Mouse (Mus musculus): ENCODE results near the gene Tmem179.

Gene Tmem179

DNA sequence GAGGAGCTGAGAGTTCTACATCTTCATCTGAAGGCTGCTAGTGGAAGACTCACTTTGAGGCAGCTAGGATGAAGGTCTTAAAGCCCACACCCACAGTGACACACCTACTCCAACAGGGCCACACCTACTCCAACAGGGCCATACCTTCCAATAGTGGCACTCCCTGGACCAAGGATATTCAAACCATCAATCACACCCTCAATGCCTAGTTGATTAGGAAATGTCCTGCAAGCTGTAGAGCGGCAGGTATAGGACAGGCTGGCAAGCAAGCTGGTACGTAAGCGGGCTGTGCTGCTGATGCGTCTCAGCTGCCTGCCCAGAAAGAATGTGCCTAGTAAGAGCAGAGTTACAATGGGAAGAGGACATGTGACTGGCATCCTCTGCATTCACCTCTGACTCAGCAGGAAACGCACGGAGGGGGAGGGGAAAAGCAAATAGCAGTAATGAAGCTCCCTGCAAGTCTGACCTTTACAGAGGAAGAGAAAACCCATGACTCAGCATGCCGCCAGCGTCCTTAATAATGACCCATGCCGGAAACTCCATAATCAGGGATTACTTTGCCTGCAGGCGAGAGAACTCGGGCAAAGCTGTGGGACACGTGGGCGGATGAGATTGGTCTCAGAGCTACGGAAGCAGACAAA is at the start of gene Tmem179:
TSS of gene Tmem179 (minus strand) at position 51 of the 641 bp plus-strand sequence.
- peak; percentile 49 to 50 for DNase-seq

- DNase-seq: no peak
Observed at GRCm38 (mm10) chr12:112563011-112563410, 46.5 kb upstream of the Tmem179 start.

GRCm38 (mm10) chr12:112562462-112562861 is 45.9 kb upstream of the Tmem179 start:
- no peak for DNase-seq

DNA sequence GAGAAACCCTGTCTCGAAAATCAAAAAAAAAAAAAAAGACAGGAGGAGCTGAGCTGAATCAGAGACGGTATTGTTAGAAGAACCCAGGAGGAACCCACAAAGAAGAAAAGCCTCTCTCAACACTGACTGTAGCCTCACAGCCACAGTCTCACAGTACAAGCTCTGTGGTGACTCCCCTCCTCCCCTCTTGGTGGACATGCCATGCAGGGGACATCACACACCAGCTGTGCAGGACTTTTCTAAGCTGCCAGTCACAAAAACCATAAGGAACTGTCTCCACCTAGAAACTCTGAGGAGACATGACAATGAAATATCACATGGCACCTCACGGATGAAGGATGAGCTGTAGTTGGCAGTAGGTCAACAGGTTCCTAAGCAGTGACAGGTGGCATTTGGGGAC is 44.6 kb upstream of the Tmem179 start:
- no peak for DNase-seq

GRCm38 (mm10) chr12:112560176-112560797 is 43.7 kb upstream of the Tmem179 start:
- peak in 1 of 2 experiments; percentile 32 for DNase-seq

DNA sequence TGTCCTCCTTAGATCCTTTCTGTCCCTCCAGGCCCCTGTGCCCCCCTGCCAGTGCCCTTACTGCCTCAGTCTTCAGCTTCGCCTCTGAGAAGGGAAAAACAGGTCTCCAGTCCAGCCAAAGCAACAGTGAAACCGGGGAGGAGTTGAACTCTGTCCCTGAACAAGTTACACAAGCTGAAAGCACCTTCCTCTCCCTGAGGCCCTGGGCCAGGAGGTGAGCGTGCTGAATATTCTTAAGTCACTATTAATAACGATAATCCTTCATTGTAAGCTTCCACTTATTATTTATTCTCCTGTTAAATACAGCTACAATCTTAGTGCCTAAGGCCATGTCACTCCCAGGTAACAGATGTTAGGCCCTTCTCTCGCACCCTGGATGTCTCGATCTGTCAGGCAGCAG is 43.1 kb upstream of the Tmem179 start:
- no peak for DNase-seq

DNA sequence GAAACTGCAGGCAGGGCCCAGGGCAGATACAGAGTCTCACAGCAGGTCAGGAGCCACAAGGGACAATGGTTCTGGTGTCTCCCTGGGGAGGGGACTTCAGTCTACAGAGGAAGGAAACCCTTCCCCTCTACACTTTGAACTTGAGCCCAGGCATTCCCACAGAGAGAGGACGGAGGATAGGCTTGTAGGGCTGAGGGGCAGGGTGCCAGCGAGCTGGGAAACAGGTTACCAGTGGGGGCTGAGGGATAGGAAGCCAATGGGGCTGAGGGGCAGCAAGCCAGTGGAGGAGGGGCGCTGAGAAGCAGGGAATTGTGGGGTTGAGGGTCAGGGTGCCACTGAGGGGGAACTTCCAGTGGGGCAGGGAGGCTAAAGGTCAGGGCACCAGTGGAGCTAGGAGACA is 42.7 kb upstream of the Tmem179 start:
- DNase-seq: no peak

DNA sequence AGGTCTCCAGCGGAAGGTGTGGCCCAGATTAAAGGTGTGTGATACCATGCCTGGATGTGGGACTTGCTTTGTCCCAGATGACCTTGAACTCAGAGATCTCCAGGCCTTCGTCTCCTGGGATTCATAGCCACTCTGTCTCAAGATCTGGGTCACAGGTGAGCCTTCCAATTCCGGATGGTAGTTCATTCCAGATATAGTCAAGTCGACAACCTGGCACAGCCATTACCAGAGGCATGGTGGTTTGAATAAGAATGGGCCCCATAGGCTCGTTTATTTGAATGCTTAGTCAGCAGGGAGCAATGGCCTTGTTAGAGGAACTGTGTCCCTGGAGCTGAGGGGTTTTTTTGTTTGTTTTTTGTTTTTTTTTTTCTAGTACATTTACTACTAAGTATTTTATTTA is 40.7 kb upstream of the Tmem179 start:
- DNase-seq: no peak

DNA sequence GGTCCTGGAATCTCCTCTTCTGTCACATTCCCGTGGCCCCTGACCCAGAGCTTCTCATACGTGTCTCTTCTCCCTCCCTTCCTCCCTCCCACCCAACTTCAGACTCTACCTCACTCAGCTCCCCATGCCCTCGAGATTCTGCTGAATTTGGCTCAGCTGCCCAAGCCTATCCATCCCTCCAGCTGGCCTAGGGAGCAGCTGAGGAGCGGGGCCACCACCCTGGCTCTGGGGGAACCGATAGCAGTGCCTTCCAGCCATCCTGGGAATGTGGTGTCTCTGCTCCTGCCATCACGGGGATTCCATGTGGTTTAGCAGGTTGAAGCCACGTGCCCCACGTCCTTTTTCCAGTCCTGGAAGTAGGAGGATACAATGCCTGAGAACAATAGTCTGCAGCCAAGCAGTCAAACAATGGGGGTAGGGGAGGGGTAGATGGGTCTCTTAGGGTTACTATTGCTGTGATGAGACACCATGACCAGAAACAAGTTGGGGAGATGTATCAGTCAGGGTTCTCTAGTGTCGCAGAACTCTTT is 40.0 kb upstream of the Tmem179 start:
- no peak for DNase-seq

DNA sequence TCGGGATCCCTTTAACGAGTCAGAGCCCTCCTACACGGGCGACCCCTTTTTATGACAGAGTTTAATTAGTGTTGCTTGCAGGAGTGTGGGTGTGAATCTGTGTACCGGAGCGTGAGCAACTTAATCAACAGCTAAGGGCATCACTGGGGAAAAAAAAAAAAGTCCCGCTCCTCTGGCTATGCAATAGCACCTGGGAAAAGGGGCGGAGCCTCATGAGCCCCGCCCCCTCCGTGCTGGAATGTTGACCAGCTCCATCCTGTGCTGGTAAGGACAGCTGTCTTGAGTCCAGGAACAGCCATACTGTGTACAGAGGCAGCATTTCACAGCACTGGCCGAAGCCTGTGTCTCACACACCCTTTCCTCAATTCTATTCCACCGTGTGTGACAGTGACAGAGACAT is 38.4 kb upstream of the Tmem179 start:
- peak; percentile 43 to 60 for DNase-seq

DNA sequence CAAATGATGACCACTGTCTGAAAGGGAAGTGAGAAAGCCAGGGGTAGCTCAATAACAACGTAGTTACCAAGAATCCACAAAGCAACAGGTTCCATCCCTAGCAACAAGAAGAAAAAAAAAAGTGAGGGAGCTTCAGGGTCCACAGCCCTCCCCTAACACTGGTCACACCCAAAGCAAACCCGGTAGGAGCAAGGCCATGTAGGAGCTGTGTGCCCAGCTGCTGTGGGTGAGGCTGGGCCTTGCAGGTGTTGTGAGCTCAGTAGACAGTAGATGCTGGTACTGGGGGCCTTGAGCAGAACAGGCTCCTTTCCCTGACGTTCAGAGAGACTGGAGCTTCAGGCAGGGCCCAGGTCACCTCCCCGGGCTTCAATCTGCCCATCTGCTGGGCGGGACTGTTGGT is 36.0 kb upstream of the Tmem179 start:
- no peak for DNase-seq

GRCm38 (mm10) chr12:112551861-112552375 is 35.4 kb upstream of the Tmem179 start:
- peak; percentile 80 to 91 for DNase-seq

DNA sequence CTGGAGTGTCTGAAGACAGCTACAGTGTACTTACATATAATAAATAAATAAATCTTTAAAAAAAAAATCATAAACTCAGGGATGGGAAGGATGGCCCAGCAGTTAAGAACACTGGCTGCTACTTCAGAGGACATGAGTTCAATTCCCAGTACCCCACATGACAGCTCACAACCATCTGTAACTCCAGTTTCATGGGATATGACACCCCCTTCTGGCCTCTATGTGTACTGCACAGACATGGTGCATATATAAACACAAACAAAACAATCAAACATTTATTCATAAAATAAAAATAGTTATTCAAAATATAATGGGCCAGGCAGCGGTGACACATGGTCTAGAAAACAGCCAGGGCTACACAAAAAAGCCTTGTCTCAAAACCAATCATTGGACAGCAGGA is 32.7 kb upstream of the Tmem179 start:
- DNase-seq: no peak

- DNase-seq: no peak
Observed at GRCm38 (mm10) chr12:112546110-112546509, 29.6 kb upstream of the Tmem179 start.

- no peak for DNase-seq
Observed at GRCm38 (mm10) chr12:112544946-112545701, 28.6 kb upstream of the Tmem179 start.

DNA sequence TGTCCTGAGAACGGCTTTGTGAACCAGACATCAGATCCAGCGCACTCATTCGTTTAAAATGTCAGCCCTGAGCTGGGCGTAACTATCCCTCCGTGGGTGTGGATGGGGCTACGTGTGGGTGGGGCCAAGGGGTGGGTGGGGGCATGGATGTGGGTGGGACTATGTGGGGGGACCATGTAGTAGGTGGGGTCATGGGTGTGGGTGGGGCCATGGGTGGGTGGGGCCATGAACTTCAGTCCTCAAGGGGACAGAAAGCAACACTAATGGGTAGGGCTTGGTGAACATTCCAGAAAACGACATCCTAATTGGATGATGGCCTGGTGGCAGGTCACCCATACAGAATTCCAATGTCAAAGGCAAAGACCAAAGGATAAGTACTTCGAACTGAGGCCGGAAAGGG is 27.4 kb upstream of the Tmem179 start:
- no peak for DNase-seq

GRCm38 (mm10) chr12:112542920-112543300 is 26.4 kb upstream of the Tmem179 start:
- peak; percentile 80 to 88 for DNase-seq

DNA sequence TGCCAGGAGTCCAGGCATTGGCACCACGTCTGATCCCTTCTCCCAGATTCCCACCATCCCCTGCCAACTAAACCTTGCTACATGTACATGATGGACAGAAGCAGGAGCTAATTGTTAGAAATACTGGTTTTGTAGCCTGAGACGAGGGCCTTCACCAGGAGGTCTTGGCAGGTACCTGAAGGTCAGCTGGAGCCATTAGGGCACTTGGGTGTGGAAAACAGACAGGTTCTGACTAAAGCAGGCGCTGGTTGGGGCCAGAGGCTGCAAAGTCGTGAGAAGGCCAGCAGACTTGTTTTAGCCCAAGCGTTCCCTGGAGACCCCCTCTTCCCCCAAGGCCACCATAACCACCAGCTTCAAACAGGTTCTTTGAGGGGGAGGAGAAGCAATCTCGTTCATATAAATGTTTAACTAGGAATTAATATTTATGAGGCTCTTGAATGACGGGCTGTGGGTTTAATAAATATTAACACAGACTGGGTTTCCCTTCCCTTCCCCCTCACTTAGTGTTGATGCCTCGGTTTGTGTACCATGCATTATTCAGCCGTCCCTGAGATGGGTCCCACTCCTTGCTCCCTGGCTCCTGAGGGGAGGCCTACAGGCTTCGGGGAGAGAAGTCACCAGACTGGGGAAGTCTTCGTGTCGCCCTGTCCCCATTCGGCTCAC is 25.8 kb upstream of the Tmem179 start:
- no peak for DNase-seq

DNA sequence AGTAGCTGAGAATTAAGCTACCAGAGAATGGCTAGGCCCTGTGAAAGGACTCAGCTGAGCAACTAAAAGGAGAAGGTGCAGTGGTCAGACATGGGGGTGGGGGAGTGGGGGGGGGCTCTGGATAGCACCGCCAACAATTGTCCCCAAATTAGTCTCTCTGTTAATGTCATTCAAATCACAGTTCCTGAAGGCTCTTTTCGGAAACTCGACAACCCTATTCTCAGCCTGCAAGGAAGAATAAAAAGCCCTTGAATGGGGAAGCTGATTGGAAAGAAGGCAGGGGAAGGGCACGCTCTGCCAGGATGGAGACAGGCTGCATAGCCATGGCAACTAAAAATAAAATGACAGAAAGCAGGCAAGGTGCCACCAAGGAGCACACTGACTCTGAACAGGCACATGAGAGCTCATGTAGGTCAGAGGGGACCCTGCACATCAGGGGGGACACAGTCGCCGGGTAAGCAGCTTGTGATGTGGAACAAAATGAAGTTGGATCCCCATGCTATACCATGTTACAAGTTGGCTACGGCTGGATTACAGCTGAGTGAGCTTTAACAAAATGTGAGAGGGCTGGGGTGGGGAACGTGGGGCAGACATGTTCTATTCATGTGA is 25.0 kb upstream of the Tmem179 start:
- DNase-seq: no peak

DNA sequence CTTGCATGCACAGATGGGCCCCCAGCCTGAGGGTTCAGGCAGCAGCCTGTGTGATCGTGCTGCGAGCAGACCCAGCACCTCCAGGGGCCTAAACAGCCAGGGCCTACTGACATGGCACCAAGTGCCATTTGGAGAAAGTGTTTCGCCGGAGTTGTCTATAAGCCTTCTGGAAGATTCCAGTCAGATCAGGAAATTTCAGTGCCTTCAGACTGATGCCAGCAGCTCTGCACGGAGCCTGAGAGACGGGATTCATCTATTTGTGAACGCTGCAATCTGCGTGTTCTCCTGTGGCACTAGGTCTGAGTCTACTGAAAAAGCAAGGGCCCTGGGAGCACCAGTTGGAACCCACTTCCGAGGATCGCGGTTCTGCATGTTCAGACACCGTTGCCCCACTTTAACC is 23.8 kb upstream of the Tmem179 start:
- DNase-seq: no peak

DNA sequence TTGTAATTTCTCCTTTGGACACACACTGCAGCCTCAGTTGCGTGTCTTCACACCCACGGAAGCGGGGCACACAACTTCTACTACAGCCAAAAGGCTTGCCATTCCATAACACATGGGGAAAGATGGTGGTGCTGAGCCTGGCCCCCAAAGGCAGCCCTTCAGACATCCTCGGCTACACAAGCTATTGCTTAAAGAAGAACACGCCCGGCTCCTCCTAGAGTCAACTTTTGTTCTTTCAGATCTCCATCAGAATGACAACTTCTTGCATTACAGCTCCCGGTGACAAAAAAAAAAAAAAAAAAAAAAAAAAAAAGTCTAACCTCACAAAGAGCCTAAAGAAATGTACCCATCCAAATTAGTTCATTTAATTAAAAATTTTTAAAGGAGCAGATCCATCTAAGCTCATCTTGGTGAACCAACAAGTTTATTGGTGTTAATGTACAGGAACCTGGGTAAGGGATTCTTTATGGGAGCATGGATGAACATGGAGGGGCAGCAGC is 23.0 kb upstream of the Tmem179 start:
- no peak for DNase-seq

- DNase-seq: no peak
Observed at GRCm38 (mm10) chr12:112538356-112538755, 21.8 kb upstream of the Tmem179 start.
